Mouse (Mus musculus): ENCODE measurements at regions not wholly inside any gene's neighbourhood (a gene's known extent, or its start where the extent isn't known, plus 50 kb on each side); places are given as distances from the start of the nearest gene placed in this dataset.

- Histone ChIP-seq H3K9me3 (replicated peaks; ENCODE audit: insufficient read depth, low read length) (no peaks in the 10 kb centered on the region), H3K27ac (ENCODE audit: control insufficient read depth, low read depth, low read length) (no peak overlapping the region), H3K9ac (ENCODE audit: control insufficient read depth, low read depth, low read length, poor library complexity, severe bottlenecking) (no peak overlapping the region), H3K27me3 (ENCODE audit: control insufficient read depth in 1 of 2, insufficient read depth in 2 of 2, low read length in 2 of 2) (no peaks in the 10 kb centered on the region), H3K36me3 (ENCODE audit: control insufficient read depth in 1 of 2, insufficient read depth in 2 of 2, low read length in 2 of 2) (peaks cover 0 to 2% of the 10 kb centered on the region in 2 experiments; a peak in 1 of 4 replicates), H3K4me3 (ENCODE audit: control insufficient read depth in 1 of 2, insufficient read depth in 1 of 2, low read depth in 2 of 2, low read length in 2 of 2) (no peak overlapping the region), H3K79me2 (ENCODE audit: control insufficient read depth, insufficient read depth, low read length, poor library complexity) (no peaks in the 10 kb centered on the region), H3K4me1 (ENCODE audit: control insufficient read depth in 1 of 2, insufficient read depth in 2 of 2, low read length in 2 of 2) (no peaks in the 10 kb centered on the region)
- peak; percentile 70 for DNase-seq (ENCODE audit: low read depth, low spot score)
- TF ChIP-seq NELFE (IDR thresholded peaks at IDR 0.05; ENCODE audit: low read depth, low read length) (no peak), GATA1 (IDR thresholded peaks at IDR 0.05; ENCODE audit: low read depth, low read length) (peak; percentile 72), UBTF (IDR thresholded peaks at IDR 0.05; ENCODE audit: borderline replicate concordance, insufficient read depth, low read depth, low read length) (no peak), CHD2 (IDR thresholded peaks at IDR 0.05; ENCODE audit: low read length) (no peak), EP300 (IDR thresholded peaks at IDR 0.05; ENCODE audit: low read depth in 1 of 2, low read length in 2 of 2) (peak; percentile 71 to 76), ETS1 (IDR thresholded peaks at IDR 0.05; ENCODE audit: low read depth, low read length) (peak; percentile 49; the same call in 1 of the 2 replicates), TAL1 (IDR thresholded peaks at IDR 0.05; ENCODE audit: low read length) (no peak), ZNF384 (IDR thresholded peaks at IDR 0.05; ENCODE audit: low read depth, low read length) (no peak), BHLHE40 (IDR thresholded peaks at IDR 0.05; ENCODE audit: borderline replicate concordance, low read depth, low read length) (no peak), GABPA (IDR thresholded peaks at IDR 0.05; ENCODE audit: low read depth, low read length) (no peak), MYB (IDR thresholded peaks at IDR 0.05; ENCODE audit: low read depth, low read length) (peak; percentile 56; the same call in 1 of the 2 replicates)
Measured at GRCm38 (mm10) chr15:49121202-49121601, 4763.5 kb upstream of the Gm7489 start.

- TF ChIP-seq BHLHE40 (IDR thresholded peaks at IDR 0.05; ENCODE audit: borderline replicate concordance, low read depth, low read length): no peak
- TF ChIP-seq RCOR1 (IDR thresholded peaks at IDR 0.05; ENCODE audit: low read depth, low read length): no peak
- TF ChIP-seq CTCF (IDR thresholded peaks at IDR 0.05 in 2 of 3, conservative IDR thresholded peaks at IDR 0.05 in 1 of 3; ENCODE audit: control insufficient read depth in 1 of 3, insufficient read depth in 1 of 3, low read depth in 2 of 3, low read length in 3 of 3, poor library complexity in 1 of 3, severe bottlenecking in 1 of 3): no peak
- TF ChIP-seq MYB (IDR thresholded peaks at IDR 0.05; ENCODE audit: low read depth, low read length): no peak
- no peak for TF ChIP-seq SMC3 (IDR thresholded peaks at IDR 0.05; ENCODE audit: low read depth, low read length)
- TF ChIP-seq ZMIZ1 (IDR thresholded peaks at IDR 0.05; ENCODE audit: low read depth, low read length): no peak
- TF ChIP-seq RAD21 (IDR thresholded peaks at IDR 0.05; ENCODE audit: low read depth, low read length): no peak
- TF ChIP-seq ZC3H11A (IDR thresholded peaks at IDR 0.05; ENCODE audit: low read depth, low read length): no peak
- no peak for TF ChIP-seq CHD1 (IDR thresholded peaks at IDR 0.05; ENCODE audit: low read depth, low read length)
- TF ChIP-seq GABPA (IDR thresholded peaks at IDR 0.05; ENCODE audit: low read depth, low read length): no peak
- no peak for TF ChIP-seq GATA1 (IDR thresholded peaks at IDR 0.05; ENCODE audit: low read depth, low read length)
- TF ChIP-seq MXI1 (IDR thresholded peaks at IDR 0.05; ENCODE audit: low read depth, low read length): no peak
- TF ChIP-seq ZNF384 (IDR thresholded peaks at IDR 0.05; ENCODE audit: low read depth, low read length): no peak
- no peak for TF ChIP-seq NELFE (IDR thresholded peaks at IDR 0.05; ENCODE audit: low read depth, low read length)
- no peak for TF ChIP-seq MYC (IDR thresholded peaks at IDR 0.05; ENCODE audit: low read depth, low read length)
- TF ChIP-seq POLR2AphosphoS2 (IDR thresholded peaks at IDR 0.05; ENCODE audit: low read length): no peak
- Histone ChIP-seq H3K36me3 (ENCODE audit: control insufficient read depth in 1 of 2, insufficient read depth in 2 of 2, low read length in 2 of 2) (peaks cover 0 to 2% of the 10 kb centered on the region in 2 experiments; a peak in 2 of 4 replicates), H3K79me2 (ENCODE audit: control insufficient read depth, insufficient read depth, low read length, poor library complexity) (no peaks in the 10 kb centered on the region), H3K9me3 (replicated peaks; ENCODE audit: insufficient read depth, low read length) (no peaks in the 10 kb centered on the region), H3K4me3 (ENCODE audit: control insufficient read depth in 1 of 2, insufficient read depth in 1 of 2, low read depth in 2 of 2, low read length in 2 of 2) (no peak overlapping the region), H3K27me3 (ENCODE audit: control insufficient read depth in 1 of 2, insufficient read depth in 2 of 2, low read length in 2 of 2) (no peaks in the 10 kb centered on the region), H3K4me1 (ENCODE audit: control insufficient read depth in 1 of 2, insufficient read depth in 2 of 2, low read length in 2 of 2) (no peaks in the 10 kb centered on the region; a peak in 1 of 4 replicates), H3K27ac (ENCODE audit: control insufficient read depth, low read depth, low read length) (no peak overlapping the region), H3K9ac (ENCODE audit: control insufficient read depth, low read depth, low read length, poor library complexity, severe bottlenecking) (no peak overlapping the region)
- no peak for DNase-seq (ENCODE audit: low read depth, low spot score)
Measured at GRCm38 (mm10) chr15:49146430-49146829, 4738.3 kb upstream of the Gm7489 start.

Measured in MEL (cell line).